Mouse (Mus musculus) mouse trophoblast stem cell (cell line): ENCODE measurements around the gene Ccdc85b.

ENCODE experiments used
- in situ Hi-C, 2 experiments: fragments of 300-500 bp; cut with MseI, MboI; formaldehyde crosslinking; loops; 2 replicates in 1 of 2; 3 replicates in 1 of 2; pipeline ENCODE4 v1.15.1; 2025

Gene Ccdc85b

DNA sequence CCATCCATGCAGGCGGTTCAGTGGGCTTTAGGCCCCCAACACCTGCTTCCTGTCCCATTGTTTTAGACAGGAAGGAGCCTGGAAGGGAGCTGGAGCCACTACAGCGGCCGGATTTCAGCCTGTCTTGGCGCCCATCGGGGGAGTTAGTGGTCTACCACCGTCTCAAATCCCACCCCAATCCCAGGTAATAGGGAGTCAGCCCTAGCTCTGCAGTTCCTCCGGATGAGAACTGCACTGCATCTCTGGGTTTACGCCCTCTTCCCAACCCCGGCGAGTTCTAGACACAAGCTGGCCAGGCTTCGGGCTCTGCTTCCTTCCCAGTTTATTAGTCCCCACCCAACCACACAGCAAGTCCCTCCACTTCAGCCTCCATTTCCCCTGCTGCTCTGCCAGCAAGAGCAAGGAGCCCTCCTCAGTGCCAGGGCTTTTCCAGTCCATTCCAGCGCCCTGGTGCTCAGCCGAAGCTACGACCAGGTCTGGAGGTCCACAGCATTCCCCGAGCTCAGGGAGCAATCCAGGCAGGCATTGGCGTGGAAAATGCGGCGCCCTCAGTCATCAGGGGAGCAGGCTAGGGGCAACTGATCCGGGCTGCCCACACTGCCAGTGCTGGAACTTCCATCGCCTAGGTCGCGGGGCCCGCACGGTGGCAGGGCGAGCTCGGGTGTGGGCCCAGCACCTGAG, 1.3 kb downstream of the Ccdc85b start:
- in situ Hi-C loops, result no loop called here

- in situ Hi-C loops, result no loop called here
Observed at GRCm38 (mm10) chr19:5455568-5455967, 2.1 kb downstream of the Ccdc85b start.

GRCm38 (mm10) chr19:5455037-5455436, 2.7 kb downstream of the Ccdc85b start:
- in situ Hi-C loops, result no loop called here

DNA sequence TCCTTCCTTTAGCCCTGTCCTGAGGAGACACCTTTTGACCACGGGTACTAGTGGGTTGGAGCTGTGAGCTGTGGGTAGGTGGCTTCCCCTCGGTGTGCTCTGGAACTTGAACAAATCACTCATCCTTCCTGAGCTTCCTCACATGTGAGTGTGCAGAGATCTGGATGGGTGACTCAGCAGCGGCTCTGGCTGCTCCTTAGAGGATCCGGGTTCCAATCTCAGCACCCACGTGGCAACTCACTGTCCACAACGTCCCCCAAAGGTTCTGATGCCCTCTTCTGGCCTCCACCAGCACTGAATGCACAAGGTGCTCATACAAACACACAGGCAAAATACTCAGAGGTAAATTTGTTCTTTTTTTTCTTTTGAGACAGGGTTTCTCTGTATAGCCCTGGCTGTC, 5.9 kb downstream of the Ccdc85b start:
- in situ Hi-C loops, result no loop called here

GRCm38 (mm10) chr19:5449673-5450072, 8.0 kb downstream of the Ccdc85b start:
- in situ Hi-C loops, result no loop called here

- in situ Hi-C loops, result no loop called here
Observed at GRCm38 (mm10) chr19:5448354-5449150, 9.1 kb downstream of the Ccdc85b start.

DNA sequence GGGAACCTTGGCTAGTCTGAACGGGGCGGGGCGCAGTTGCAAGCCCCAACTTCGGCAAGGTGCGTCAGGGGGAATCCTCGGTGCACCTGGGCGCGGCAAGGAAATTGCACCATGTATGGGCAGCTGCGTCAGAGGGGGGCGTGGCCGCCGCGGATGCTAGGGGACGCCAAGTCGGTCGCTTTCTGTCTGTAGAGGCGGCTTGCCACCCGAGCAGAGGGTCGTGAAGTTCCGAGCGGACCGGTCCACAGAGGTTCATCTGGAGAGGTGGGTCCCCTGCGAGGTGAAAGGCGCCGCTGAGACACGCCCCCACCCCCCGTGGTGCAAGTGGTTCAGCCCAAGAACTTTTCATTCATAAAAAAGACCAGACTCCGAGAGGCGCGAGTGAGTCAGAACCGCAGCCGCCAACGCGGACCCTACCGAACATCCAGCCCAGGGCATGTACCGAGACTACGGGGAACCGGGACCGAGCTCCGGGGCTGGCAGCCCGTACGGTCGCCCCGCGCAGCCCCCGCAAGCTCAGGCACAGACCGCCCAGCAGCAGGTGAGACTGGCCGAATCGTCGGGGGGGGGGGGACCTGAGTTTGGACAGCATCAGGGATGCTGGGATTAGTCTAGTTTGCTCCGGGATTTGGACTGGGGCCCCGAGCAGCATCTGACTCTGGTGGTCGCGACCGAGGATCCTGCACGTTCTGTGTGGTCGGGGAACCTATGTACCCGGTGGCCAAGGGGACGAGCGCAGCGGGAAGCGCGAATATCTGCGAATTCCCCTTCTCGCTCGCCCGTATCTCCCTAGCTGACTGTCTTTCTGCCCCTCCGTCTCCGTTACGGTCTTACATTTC, 10.0 kb downstream of the Ccdc85b start, which contains the start of gene Fosl1:
TSS of gene Fosl1 (plus strand) at position 33 of the 839 bp plus-strand sequence.
- in situ Hi-C loops, result no loop called here

GRCm38 (mm10) chr19:5445747-5446146, 11.9 kb downstream of the Ccdc85b start:
- in situ Hi-C loops, result no loop called here

- in situ Hi-C loops, result no loop called here
Observed at GRCm38 (mm10) chr19:5444954-5445353, 12.7 kb downstream of the Ccdc85b start.

GRCm38 (mm10) chr19:5444371-5444908, 13.3 kb downstream of the Ccdc85b start:
- in situ Hi-C loops, result no loop called here

DNA sequence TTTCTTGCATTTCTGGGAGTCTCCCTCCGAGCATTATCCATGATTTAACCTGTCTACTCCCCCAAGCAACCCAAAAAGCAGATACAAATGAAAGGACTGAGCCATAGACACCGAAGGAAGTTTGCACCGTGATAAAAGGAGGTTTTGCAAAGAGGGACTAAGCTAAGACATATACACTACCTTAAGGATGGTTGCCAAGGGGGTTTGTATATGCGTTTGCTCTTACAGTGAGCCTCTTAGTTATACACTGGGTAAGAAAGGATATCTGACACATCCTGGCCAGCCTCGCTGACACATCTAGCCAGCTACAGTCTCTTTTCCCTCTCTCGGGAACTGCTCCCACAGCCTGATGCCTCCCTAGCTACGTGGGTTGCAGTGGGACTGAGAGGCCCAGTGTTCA, 23.7 kb downstream of the Ccdc85b start:
- in situ Hi-C loops, result no loop called here

GRCm38 (mm10) chr19:5432992-5433852, 24.5 kb downstream of the Ccdc85b start:
- in situ Hi-C loops, result no loop called here

DNA sequence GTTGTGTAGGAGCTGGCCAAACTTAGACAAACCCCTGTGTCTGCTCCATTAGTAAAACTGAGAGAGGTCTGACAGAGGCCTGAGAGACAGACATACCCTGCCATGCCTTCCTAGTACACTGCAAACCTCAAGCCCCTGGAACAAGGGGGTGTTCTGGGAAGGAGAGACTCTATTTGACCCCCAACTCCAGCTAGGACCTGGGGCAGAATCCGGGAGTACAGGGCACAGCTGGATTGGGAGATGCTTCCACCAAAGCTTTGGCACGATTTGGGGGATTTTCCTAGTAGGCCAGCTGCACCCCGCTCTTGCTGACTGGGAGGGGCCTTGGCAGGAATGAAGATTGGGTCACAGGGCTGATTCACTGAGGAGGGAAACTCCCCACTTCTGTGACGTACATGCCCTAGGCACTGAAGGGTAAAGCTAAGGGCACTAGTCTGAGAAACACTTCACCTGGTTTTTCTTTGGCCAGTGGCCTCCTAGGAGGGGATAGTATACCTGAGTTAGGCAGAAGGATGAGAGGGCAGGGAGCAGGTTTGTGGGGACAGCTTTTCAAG, 25.7 kb downstream of the Ccdc85b start:
- in situ Hi-C loops, result no loop called here

DNA sequence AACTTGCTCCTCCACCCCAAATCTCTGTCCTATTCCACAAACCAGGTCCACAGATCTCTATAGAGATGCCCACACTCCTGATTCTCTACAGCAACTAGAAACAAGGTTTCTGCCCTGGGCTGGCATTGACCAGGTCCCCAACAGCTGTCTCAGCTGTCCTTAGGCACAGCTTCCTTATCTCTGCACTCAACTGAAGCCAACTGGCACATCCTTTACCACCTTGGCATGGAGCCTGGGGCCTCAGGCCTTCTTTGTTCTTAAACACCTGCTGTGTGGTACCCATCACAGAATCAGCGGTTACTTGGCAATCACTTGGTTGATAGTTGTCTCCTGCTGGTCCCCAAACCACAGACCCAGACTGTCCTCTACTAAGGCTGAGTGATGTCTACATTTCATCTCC, 27.3 kb downstream of the Ccdc85b start:
- in situ Hi-C loops, result no loop called here

DNA sequence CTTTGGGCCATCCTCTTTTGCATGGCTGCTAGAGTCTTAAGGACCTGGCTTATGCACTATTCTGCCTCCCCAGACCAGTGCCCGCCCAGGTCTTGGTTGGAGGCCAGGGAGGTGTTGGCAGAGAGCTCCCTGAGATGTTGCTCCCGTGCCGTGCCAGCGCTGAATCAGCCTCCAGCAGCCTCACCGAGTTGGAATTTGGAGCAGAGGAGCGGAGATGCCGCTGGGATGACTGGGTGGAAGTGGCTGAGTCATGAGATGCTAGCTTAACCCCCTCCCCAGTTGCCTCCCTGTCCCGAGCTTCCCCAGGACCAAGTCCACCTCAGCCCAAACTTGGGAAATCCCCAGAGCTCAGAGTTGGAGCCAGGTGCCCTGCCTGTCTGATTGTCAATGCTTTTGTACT, 27.9 kb downstream of the Ccdc85b start:
- in situ Hi-C loops, result no loop called here

- in situ Hi-C loops, result no loop called here
Observed at GRCm38 (mm10) chr19:5429219-5429618, 28.5 kb downstream of the Ccdc85b start.

- in situ Hi-C loops, result no loop called here
Observed at GRCm38 (mm10) chr19:5428083-5428482, 29.6 kb downstream of the Ccdc85b start.

DNA sequence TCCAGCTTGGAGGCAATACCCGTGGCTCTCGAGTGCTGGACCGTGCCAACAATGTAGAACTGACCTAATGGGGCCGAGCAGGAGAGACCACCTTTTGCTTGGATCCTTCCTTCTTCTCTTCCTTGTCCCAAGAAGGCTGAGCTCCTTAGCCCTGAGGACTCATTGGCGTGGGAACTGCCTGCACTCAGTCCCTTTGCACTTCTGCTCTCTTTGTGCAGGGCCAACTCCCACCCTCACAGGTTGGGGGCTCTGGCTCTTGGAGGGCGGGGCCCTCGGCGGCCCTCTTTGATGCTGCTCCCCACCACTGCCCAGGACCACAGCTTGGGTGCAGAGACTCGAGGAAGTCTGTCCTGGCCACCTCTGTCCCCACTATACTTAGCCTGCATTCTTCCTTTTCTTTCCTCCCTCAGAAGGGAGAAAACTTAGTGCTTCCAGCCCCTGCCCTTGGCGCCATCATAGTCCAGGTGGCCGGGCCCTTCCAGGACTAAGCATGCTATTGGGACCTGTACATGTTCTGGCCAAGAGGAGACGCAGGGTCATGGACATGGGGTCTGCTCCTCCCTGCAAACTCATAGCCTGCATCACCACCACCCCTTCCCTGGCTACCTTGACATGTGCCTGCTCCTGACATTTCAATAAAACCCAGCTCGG, 30.9 kb downstream of the Ccdc85b start:
- in situ Hi-C loops, result no loop called here

DNA sequence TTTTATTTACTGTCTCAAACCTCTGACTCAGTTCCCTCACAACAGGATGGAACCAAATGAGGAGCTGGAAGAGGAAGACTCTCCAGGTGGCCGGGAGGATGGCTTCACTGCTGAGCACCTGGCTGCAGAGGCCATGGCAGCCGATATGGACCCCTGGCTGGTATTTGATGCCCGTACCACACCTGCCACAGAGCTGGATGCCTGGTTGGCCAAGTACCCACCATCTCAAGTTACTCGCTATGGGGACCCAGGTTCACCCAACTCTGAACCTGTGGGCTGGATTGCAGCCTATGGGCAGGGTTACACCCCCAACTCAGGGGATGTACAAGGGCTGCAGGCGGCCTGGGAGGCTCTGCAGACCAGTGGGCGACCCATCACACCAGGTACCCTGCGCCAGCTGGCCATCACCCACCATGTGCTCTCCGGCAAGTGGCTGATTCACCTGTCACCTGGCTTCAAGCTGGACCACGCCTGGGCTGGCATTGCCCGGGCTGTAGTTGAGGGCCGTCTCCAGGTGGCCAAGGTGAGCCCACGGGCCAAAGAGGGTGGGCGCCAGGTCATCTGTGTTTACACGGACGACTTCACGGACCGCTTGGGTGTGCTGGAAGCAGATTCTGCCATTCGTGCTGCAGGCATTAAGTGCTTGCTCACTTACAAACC, 31.7 kb downstream of the Ccdc85b start:
- in situ Hi-C loops, result no loop called here
